Mouse (Mus musculus) heart, embryonic 14.5 days (tissue): Measurements from ENCODE around the gene Stim2. TPM values are rescaled to one million over a fixed set of nuclear protein-coding genes. Genes with fewer than 3 reads are reported as not detected.

Experiments
- ATAC-seq: fragments of 200-750 bp; cut with Nextera tagmentation; 2 replicates; pipeline ENCODE4 v1.8.0; 2017; ENCODE audit warnings: low read depth, moderate TSS enrichment; ENCODE audit not compliant: insufficient number of reproducible peaks, insufficient read depth, low FRiP score
- H3K27ac ChIP-seq, 2 experiments: fragments of 200-500 bp in 1 of 2; fragments of 300-500 bp in 1 of 2; sonication (generic) in 1 of 2; replicated peaks in 1 of 2; 2 replicates each; pipeline ENCODE4 v1.5.1; 2012 to 2014; ENCODE audit warnings: low read depth in 2 of 2, low read length in 2 of 2, control low read depth in 1 of 2, mild to moderate bottlenecking in 1 of 2, mixed read lengths in 1 of 2; ENCODE audit not compliant: control insufficient read depth in 1 of 2, insufficient read depth in 1 of 2
- H3K27me3 ChIP-seq: fragments of 300-500 bp; sonication (generic); 2 replicates; pipeline ENCODE4 v1.6.1; 2014; ENCODE audit warnings: mild to moderate bottlenecking, low read length, control low read depth; ENCODE audit not compliant: control insufficient read depth, insufficient read depth
- H3K36me3 ChIP-seq: fragments of 300-500 bp; sonication (generic); 2 replicates; pipeline ENCODE4 v1.6.1; 2014; ENCODE audit warnings: mild to moderate bottlenecking, control low read depth, low read length, mixed read lengths; ENCODE audit not compliant: control insufficient read depth, insufficient read depth
- H3K4me1 ChIP-seq, 2 experiments: fragments of 200-500 bp in 1 of 2; fragments of 300-500 bp in 1 of 2; sonication (generic) in 1 of 2; 2 replicates each; pipeline ENCODE4 v1.6.1; 2012 to 2014; ENCODE audit warnings: low read length in 2 of 2, control low read depth in 1 of 2, mixed read lengths in 1 of 2; ENCODE audit not compliant: control insufficient read depth in 2 of 2, insufficient read depth in 2 of 2
- H3K4me2 ChIP-seq: fragments of 300-500 bp; sonication (generic); 2 replicates; pipeline ENCODE4 v1.6.1; 2014; ENCODE audit warnings: mild to moderate bottlenecking, low read length
- H3K4me3 ChIP-seq, 2 experiments: fragments of 200-500 bp in 1 of 2; fragments of 300-500 bp in 1 of 2; sonication (generic) in 1 of 2; 2 replicates each; pipeline ENCODE4 v1.5.1; 2012 to 2014; ENCODE audit warnings: low read length in 2 of 2, mild to moderate bottlenecking in 2 of 2, control low read depth in 1 of 2, low read depth in 1 of 2, moderate library complexity in 1 of 2; ENCODE audit not compliant: control insufficient read depth in 1 of 2, insufficient read depth in 1 of 2
- H3K9ac ChIP-seq: fragments of 300-500 bp; sonication (generic); 2 replicates; pipeline ENCODE4 v1.6.1; 2014; ENCODE audit warnings: mild to moderate bottlenecking, low read length
- H3K9me3 ChIP-seq: fragments of 300-500 bp; sonication (generic); 2 replicates; pipeline ENCODE4 v1.6.1; 2016; ENCODE audit warnings: low read length, control low read depth; ENCODE audit not compliant: control insufficient read depth
- WGBS: fragments of 180-500 bp; shearing (Covaris S2); extraction: QIAGEN DNeasy Blood & Tissue Kit; methylation state at CpG from one replicate; pipeline ENCODE4 v1.1.7; 2014; 5-methylcytosine and 5-hydroxymethylcytosine counted together
- polyA plus RNA-seq: library from polyadenylated mRNA; unstranded; fragments of >200 nt; fragmentation: Nextera tagmentation; extraction: Ambion mirVana; gene quantifications from 2 replicates; pipeline ENCODE4 v1.2.1, GENCODE M21; 2014

Gene Stim2
- polyA plus RNA-seq, 1 experiment from 2014 or later: 18.1 TPM

DNA sequence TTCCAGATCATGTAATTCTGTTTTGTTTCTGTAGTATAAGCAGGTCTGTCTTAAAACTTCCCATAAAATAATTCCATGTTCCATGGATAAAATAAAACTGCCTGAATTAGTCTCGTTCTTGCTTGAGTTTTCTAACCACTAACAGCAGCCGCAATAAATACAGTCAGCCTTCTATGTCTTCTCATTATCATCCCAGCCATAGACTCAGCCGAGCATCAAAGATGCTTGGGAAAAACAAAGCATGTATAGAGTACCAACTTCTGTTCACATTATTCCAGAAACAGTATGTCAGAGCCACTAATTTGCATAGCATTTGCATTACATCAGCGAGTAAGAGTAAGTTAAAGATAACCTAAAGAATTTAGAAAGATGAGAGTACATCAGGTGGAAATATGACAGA, 25.4 kb upstream of the Stim2 start:
- ATAC-seq: no peak
- H3K4me3 ChIP-seq: no peak overlapping the region
- no peak overlapping the region for H3K4me2 ChIP-seq
- H3K9ac ChIP-seq: no peak overlapping the region
- no peaks in the 10 kb centered on the region for H3K36me3 ChIP-seq
- WGBS: 86% methylated on average over 4 of the region's 4 CpGs
- H3K27ac ChIP-seq: no peak overlapping the region
- H3K4me1 ChIP-seq: peaks cover 4 to 5% of the 10 kb centered on the region in 2 experiments; a peak in 3 of 4 replicates
- H3K27me3 ChIP-seq: no peaks in the 10 kb centered on the region
- no peaks in the 10 kb centered on the region; the same call in 1 of the 2 replicates for H3K9me3 ChIP-seq

DNA sequence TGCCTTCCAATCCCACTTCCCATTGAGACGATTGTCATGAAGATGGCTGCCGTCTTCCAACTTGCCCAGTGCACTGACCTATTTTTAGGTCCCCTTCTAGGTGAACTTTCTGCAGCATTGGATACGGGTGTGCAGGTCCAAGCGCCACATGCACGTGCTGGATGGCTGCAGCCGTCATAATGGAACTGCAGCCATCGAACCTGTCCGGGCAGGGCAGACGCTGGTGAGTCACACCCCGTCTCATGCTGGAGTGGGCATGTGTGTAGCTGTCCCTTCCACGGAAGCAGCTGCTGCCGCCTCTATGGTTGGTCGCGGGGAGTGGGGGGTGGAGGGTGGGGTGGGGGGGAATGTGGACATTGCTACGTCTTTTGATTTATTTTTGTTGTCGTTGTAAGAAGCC, 21.8 kb upstream of the Stim2 start:
- H3K4me3 ChIP-seq: no peak overlapping the region
- no peak overlapping the region for H3K9ac ChIP-seq
- H3K9me3 ChIP-seq: no peaks in the 10 kb centered on the region
- H3K27ac ChIP-seq: no peak overlapping the region
- 84% methylated on average over 16 of the region's 16 CpGs for WGBS
- H3K36me3 ChIP-seq: no peaks in the 10 kb centered on the region
- H3K4me2 ChIP-seq: no peak overlapping the region
- no peaks in the 10 kb centered on the region for H3K27me3 ChIP-seq
- ATAC-seq: no peak
- H3K4me1 ChIP-seq: no peaks in the 10 kb centered on the region

DNA sequence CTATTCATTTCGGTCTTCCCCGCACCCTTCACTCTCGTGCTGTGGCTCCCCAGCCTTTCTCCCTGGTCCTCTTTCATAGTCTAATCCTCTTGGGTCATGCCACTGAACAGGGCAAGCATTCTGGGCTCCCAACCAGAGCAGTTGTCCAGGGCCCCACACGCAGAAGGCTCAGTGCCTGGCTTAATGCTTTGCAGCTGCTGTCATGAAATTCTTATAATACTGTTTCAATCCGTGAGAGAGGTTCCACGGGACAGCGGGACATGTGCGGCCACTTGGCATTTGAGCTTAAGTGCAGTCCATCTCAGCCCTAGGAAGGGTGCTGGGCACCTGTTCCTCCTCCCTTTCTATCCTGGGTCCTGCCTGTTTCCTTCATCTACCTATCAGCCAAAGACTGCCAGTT, 21.2 kb upstream of the Stim2 start:
- Histone ChIP-seq H3K9me3 (no peaks in the 10 kb centered on the region), H3K36me3 (no peaks in the 10 kb centered on the region), H3K27me3 (no peaks in the 10 kb centered on the region), H3K9ac (no peak overlapping the region), H3K4me1 (no peaks in the 10 kb centered on the region), H3K27ac (no peak overlapping the region), H3K4me2 (no peak overlapping the region), H3K4me3 (no peak overlapping the region)
- 87% methylated on average over 8 of the region's 8 CpGs for WGBS
- no peak for ATAC-seq

DNA sequence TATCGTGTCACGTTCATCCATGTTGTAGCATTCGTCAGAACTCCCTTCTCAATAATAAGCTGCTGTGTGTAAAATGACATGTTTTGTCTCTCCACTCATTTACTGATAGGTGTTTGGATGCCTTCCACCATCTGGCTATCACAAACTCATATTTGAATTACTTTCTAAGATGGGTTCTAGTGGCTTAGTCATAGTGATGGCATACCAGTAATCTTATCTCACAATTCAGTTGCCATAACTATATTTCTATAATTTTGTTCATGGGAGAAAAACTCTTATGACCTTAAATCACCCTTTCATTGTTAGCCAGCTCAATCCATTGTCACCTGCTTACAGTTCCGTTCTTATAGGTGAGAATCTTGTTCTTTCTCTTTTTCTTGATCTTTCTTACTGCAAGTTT, 14.9 kb upstream of the Stim2 start:
- Histone ChIP-seq H3K4me2 (no peak overlapping the region), H3K9ac (no peak overlapping the region), H3K36me3 (no peaks in the 10 kb centered on the region), H3K4me1 (no peaks in the 10 kb centered on the region), H3K4me3 (no peak overlapping the region), H3K27ac (no peak overlapping the region), H3K27me3 (no peaks in the 10 kb centered on the region), H3K9me3 (no peaks in the 10 kb centered on the region)
- ATAC-seq: no peak
- 79% methylated on average over 4 of the region's 4 CpGs for WGBS

DNA sequence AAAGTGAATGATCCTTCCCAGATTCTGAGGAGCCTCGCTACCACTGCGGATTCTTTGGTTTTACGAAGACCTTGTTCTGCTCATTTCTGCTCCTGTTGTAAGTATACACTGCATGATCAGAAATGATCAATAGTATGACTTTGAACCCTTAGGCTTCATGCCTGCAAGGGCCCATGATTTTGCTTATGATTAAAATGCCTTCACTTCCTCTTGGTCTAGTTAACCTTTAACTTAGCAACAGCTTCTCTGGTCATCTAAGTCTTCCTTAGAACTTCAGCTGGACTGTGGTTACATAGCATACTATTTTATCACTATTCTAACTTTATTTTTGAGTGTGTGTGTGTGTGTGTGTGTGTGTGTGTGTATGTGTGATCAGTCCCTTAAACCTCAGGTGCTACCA, 12.7 kb upstream of the Stim2 start:
- Histone ChIP-seq H3K27ac (no peak overlapping the region), H3K36me3 (no peaks in the 10 kb centered on the region), H3K9me3 (no peaks in the 10 kb centered on the region), H3K4me2 (no peak overlapping the region), H3K4me3 (no peak overlapping the region), H3K9ac (no peak overlapping the region), H3K27me3 (no peaks in the 10 kb centered on the region), H3K4me1 (no peaks in the 10 kb centered on the region)
- ATAC-seq: no peak
- 96% methylated on average over 3 of the region's 3 CpGs for WGBS

DNA sequence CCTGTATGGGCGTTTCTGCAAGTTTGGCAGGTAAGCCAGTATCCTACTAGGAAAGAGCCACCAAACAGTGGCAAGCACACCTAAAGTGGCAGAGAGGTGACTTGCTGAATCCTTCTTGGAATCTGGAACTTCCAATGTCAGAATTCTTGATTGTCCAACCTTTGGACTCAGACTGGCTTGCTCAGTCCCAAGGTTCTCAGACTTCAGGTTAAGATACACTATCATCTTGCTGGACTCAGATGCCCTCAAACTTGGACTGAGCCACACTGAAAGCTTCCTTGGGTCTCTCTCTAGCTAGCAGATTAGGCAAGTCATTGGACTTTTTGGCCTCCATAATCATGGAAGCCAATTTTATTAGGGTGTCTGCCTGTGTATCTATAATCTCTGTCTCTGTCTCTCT, 10.8 kb upstream of the Stim2 start:
- no peaks in the 10 kb centered on the region for H3K36me3 ChIP-seq
- no peak overlapping the region for H3K4me3 ChIP-seq
- no peak overlapping the region for H3K9ac ChIP-seq
- H3K4me2 ChIP-seq: no peak overlapping the region
- no peaks in the 10 kb centered on the region for H3K27me3 ChIP-seq
- ATAC-seq: no peak
- H3K4me1 ChIP-seq: no peaks in the 10 kb centered on the region
- H3K9me3 ChIP-seq: no peaks in the 10 kb centered on the region
- no peak overlapping the region for H3K27ac ChIP-seq
- WGBS: 77% methylated on average over 1 of the region's 1 CpGs

DNA sequence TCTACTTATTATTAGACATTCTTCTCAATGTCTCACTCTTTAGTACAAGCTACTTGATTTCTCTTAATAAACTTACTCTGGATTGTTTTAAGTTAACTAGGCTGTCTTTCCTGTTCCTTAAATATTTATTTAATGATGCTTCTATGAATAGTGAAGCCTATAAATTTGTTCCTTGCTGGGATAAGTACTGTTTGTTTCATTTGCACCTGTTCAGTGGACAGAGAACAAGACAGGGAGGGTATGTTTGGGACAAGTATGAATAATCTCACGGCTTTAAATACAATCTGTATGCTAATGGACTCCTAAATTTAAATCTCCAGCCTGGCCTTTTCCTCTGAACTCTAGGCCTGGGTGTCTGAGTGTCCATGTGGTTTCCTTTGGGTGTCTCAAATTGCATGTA, 10.2 kb upstream of the Stim2 start:
- WGBS: 82% methylated on average over 1 of the region's 1 CpGs
- H3K27ac ChIP-seq: no peak overlapping the region
- no peaks in the 10 kb centered on the region for H3K36me3 ChIP-seq
- no peak overlapping the region for H3K4me2 ChIP-seq
- no peak for ATAC-seq
- H3K9me3 ChIP-seq: no peaks in the 10 kb centered on the region
- H3K9ac ChIP-seq: no peak overlapping the region
- no peaks in the 10 kb centered on the region for H3K4me1 ChIP-seq
- no peaks in the 10 kb centered on the region for H3K27me3 ChIP-seq
- H3K4me3 ChIP-seq: no peak overlapping the region

DNA sequence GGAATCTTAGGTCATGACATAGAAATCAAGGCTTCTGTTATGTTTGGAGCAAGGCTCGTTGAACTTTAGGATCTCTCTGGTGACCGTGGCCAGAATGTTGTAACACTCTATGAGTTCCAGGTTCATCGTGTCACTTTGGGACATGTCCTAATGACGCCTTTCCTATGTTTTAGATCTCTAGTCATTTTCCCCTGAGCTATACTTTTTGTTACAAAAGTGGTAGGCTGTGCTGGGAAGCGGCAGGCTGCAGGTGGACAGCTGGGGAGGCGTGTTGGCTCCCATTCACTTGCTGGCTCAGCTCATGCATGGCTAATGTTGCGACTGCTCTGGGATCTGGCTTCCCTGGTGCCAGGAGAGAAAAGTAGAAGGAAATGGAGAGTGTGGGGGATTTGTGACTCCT, 5.7 kb upstream of the Stim2 start:
- WGBS: 74% methylated on average over 7 of the region's 7 CpGs

More for the DNA sequence above, 5.7 kb upstream of the Stim2 start:
- H3K4me1 ChIP-seq: peaks cover 0 to 2% of the 10 kb centered on the region in 2 experiments; a peak in 1 of 4 replicates
- no peaks in the 10 kb centered on the region for H3K36me3 ChIP-seq
- H3K9me3 ChIP-seq: no peaks in the 10 kb centered on the region
- H3K27ac ChIP-seq: no peak overlapping the region
- no peak overlapping the region for H3K4me2 ChIP-seq
- no peak overlapping the region for H3K9ac ChIP-seq
- no peak for ATAC-seq
- H3K4me3 ChIP-seq: no peak overlapping the region
- H3K27me3 ChIP-seq: no peaks in the 10 kb centered on the region
